Mouse (Mus musculus) megakaryocyte, adult 5-6 weeks (primary cell): ENCODE measurements around the gene Vav1. TPM values are rescaled to one million over a fixed set of nuclear protein-coding genes. Genes with fewer than 3 reads are reported as not detected.

Experiments
- ATAC-seq: 2 replicates; pipeline ENCODE4 v1.8.0; 2016; ENCODE audit warnings: mild to moderate bottlenecking, inconsistent platforms; ENCODE audit not compliant: poor library complexity, severe bottlenecking
- total RNA-seq, 2 experiments: library from RNA; stranded (forward) in 1 of 2; stranded (reverse) in 1 of 2; fragments of 153-499, 151-499 nt in 1 of 2; fragments of 221-1000, 200-1000 nt in 1 of 2; gene quantifications; 2 replicates each; pipeline versions ENCODE4 v1.2.3 to v1.2.4; 2015 to 2017

Vav1 gene
- total RNA-seq, 2 experiments from 2014 or later = 84.7 to 321 TPM

DNA sequence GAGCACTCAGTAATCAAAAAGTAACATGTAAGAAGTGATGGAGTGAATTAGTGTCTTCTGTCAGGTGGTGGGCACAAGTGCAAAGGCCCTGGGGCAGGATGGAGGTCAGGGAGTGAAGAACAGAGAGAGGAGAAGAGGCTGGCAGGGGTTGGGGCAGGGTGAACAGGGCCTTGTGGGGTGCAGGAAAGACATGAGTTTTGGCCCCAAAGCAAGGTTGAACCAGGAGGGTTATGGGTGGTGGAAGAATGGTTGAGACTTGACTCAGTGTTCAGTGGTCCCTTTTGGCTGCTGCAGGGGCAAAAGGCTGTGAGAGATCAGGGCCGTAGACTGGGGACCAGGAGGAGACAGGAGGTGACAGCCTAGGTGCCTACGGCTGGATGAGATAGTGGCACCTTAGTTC is 363 bp upstream of the Vav1 start:
- ATAC-seq = no peak

DNA sequence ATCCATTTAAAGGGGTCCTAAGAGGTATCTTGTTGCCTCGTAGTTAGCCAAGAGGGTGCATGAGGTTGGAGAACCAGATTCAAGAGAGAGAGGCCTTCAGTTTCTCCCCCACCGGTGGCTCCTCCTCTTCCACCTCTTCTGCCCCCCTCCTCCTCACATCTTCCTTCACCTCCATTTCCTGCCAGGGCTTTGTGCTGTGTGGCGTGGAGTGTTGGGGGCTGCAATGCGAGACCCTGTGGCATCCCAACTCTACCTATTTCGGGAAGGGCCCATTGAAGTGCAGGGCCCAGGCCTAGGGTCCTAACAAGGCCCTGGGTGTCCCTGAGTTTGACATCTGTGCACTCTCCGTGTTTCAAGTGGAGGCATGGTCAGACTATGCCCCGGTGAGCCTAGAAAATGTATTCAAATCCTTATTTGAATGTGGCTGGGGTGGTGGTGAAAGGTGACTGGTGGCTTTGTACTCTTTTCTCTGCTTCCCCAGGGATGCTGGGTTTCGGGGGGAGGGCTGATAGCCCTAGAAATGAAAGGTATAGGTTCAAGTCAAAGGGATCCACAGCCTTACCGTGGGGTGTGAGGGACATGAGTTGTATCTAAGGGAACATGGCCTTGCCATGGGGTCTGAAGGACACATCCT is 808 bp downstream of the Vav1 start:
- no peak for ATAC-seq

DNA sequence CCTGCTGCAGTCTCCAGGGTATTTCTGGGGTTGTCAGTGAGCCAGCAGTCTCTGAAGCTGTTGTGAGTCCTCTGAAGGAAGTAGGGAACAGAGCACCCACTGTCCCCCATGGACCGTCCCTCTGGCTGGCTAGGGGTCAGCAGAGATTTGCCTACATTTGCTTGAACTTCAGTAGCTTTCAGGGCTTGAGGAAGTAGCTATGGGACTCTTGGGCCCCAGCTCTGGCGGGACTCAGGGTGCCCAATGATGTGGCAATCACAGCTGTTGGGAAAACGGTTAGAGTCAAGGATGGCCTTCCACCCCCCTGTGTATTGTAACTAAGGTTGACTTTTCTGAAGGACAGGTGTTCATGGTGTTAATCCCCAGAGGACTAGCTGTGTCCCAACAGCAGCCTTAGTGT is 1.5 kb downstream of the Vav1 start:
- ATAC-seq = 0 out of 2 replicates have a peak, but pooled peaks have one; percentile 10

DNA sequence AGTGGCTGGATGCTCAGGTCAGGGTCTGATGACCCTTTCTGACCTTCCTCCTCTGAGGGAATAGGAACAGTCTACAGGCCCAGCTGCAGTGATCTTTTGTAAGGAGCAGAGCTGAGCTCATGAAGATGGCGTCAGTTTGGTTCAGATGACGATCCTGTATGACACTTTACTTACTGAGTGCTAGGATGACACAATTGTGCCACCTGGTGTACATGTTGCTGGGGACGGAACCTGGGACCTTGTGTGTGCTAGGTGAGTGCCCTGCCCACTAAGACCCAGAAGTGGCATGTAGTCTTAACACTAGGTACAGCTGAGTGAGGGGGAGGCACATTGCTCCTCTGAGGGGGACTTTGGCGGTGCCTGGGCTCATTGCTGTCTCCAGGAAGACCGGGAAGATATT is 5.0 kb downstream of the Vav1 start:
- no peak for ATAC-seq

DNA sequence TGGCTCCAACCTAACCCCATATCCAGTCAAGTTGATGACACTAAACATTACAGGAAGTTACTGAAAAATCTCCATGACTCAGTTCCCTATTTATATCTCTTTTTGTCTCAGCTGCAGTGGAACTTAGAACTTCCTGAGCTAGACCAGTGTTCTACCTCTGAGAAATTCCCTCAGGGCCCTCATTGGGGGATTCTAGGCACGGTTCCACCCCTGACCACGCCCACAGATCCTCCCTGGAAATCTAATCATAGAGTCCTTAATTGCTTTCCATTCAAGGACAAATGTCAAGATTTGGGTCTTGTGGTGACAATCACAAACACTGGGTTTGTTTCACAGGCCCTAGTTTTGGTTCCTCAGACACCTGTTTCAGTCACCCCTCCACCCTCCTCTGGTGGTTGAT is 6.2 kb downstream of the Vav1 start:
- peak; percentile 76 for ATAC-seq

DNA sequence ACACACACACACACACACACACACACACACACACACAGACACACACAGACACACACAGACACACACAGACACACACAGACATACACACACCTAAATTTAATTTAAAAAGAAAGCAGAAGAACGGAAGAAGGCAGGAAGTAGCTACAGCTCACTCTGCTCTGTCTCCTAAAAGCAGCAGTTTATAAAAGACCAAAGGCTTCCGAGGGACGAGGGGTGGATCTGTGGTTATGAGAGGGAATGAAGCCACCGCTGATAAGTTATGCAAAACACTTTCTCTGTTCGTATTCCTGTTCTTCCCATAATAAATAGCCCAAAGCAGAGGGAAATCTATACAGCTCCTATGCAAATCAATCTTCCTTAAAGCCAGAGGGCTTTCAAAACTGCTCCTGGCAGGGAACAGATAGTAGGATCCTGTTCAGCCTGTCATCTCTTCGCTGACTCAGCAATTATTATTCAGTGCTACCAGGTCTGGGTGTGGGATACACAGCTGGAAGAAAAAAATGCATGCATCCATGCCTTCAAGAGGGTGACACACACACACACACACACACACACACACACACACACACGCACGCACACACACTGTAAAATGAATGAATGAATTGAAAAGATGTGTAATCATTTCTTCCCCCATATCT is 7.9 kb downstream of the Vav1 start:
- no peak for ATAC-seq

DNA sequence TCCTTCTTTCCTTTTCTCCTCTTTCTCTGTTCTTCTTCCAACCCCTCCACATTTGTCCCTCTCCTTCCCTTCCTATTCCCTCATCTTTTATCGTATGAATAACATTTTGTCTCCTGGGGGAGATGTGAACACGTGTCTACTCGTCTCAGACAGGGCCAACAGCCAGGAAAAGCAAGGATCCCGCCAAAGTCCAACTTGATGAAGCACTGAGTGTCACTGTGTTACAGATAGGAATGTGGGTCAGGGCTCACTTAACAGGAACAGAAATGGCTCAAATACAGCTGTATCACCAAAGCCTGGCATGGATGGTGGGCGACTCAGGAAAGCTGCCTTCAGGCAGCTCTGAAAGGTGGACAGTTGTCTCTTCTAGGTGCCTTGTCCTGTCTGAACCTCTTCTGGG is 10.4 kb downstream of the Vav1 start:
- ATAC-seq = no peak

DNA sequence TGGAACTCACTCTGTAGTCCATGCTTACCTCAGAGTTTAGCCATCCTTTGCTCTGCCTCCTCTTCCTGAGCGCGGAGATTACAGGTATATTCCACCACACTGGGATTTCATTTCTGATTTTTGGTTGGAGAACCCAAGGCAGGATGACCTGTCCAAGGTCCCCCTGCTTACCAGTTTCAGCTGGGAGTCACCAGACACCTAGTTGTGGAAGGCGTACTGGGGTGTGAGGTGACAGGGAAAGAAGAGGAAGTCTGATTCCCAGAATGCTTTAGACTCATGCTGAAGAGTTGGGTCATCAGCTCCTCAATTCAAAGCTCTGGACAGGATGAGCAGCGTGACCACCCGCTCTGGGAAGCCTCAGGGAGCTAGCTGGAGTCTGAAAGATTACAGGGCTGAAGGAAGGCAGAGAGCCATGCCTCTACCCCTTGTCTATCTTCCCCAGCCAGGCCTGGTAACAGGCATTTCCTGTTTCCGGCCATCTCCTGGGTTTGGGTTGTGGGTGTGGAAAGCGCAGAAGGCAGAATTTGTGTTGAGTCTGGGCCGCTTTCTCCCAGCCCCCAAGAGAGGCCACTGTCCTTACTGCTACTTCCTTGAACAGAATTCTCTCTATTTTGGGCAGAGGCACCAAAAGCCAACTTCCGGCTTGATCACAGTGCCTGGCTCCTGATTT is 11.2 kb downstream of the Vav1 start:
- peak; percentile 61 for ATAC-seq

DNA sequence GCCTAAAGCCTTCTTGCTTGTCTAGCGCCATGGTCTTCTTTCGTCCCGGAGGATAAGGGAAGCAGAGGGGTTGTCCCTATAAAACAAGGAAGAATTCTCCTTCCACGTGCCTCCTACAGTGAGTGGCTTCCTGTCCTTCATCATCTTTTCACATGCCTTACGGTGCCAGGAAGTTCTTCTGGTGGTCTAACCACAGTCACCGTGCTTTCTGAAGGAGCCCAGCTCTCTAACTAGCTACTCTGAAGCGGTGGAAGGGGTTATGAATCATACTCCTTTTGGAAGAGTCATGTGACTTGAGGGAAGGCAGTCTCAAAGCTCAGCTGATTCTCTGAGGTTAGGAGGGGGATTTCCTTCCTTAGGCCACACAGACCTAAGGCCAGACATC is 11.8 kb downstream of the Vav1 start:
- peak; percentile 49 for ATAC-seq

DNA sequence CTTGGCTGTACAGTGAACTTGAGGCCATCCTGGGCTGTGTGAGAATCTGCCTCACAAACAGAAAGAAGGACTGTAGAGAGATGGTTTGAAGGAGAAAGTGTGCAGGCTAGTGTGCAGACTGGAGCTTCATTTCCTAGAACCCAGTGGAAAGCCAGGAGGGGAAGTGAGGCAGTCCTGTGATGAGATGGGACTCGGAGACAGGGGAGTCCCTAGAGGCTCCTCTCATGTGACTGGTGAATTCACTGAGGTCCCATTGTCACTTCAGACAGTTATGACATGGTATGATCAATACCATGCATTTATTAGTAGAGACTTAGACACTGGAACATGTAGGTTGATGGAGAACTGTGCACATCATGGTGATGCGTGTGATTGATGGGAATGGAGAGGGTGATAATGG is 13.4 kb downstream of the Vav1 start:
- no peak for ATAC-seq

DNA sequence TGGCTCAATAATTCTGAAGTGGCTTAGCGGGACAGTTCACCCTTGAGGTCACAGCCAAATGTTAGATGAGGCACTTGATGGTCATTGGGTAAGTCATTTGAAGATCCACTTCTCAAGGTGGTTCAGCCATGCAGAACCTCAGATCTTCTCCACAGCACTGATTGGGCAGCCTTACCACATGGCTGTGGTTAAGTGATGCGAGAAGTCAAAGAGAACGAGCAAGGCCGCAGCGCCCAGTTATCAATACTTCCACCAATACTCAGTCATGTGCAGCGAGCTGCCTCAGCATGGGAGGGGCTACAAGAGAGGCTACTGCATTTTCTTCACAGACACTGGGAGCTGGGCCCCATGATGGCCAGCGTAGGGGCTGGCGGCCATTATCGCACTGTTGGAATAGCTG is 14.1 kb downstream of the Vav1 start:
- ATAC-seq = no peak

DNA sequence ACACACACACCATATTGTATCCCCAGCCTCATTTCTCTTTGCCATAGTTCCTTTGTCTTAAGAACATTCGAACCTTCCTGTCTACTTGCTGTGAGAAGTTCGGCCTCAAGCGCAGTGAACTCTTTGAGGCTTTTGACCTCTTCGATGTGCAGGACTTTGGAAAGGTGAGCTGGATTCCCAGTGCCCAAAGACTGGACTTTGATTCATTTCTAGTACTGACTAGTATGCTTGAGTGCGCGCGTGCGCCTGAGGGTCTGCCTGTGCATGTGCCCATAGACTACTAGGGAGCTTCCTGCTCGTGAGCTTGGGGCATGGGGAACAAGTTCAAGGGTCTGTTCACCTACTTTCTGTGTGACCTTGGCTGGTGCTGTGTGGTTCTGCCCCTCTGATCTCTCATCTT is 17.0 kb downstream of the Vav1 start:
- ATAC-seq = no peak

DNA sequence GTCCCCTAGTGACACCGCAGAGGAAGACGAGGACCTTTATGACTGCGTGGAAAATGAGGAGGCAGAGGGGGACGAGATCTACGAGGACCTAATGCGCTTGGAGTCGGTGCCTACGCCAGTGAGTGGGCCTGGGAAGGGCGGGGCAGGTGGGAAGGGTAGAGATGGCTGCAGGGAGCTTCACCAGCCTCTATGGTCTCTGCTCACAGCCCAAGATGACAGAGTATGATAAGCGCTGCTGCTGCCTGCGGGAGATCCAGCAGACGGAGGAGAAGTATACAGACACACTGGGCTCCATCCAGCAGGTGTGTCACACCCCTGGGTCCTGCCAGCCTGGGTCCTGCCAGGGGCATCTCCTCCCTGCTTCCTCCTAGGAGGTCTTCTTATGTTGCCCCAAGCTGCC is 18.1 kb downstream of the Vav1 start:
- ATAC-seq = no peak

DNA sequence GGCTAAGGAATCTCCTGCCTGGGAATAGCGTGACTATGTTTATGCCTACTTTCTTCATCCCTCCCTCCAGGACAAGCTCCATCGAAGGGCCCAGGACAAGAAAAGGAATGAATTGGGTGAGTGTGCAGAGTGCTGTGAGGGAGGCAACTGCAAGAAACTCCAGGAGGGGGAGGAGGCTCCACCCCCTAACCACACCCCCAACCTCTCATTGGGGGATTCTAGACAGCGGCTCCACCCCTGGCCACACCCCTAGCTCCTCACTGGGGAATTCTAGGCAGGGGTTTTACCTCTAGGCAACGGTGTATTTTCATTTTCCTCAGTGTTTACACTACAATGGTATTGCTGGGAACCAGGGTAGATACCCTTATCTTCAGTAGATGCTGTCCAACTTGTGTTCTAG is 26.7 kb downstream of the Vav1 start:
- ATAC-seq = peak; percentile 40; the same call in 1 of the 2 replicates

DNA sequence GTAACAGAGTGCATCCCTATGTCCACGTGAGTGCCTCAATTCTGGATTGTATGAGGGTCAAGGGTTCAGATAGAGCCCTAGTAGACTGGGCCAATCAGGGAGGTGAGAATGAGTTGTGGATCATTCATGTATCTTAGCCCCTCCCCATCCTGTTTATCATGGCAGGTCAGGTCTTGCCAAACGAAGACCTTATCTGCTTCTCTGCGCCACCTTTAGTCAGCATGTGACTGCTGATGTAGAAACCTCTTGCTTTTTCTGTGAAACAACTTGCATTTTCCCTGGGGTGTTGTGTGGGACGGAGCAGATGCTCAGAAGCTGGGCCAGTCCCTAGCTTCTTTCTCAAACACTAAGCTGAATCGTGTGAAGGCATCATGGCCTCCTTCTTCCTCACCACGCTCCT is 28.2 kb downstream of the Vav1 start:
- no peak for ATAC-seq

DNA sequence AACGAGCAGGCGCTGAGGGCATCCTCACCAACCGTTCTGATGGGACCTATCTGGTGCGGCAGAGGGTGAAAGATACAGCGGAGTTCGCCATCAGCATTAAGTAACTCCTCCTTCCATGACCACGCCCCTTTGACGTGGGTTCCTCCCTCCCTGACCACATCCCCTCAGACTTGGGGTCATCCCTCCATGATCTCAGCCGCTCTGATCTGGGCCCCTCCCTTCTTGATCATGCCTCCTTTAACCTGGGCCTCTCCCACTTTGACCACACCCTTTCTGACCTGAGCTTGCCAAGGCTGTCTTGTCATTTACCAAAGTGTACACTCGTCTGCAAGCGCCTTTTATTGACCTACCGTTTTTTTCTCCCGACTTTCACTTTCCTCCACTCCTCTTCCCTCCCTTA is 32.9 kb downstream of the Vav1 start:
- peak; percentile 47; the same call in 1 of the 2 replicates for ATAC-seq

DNA sequence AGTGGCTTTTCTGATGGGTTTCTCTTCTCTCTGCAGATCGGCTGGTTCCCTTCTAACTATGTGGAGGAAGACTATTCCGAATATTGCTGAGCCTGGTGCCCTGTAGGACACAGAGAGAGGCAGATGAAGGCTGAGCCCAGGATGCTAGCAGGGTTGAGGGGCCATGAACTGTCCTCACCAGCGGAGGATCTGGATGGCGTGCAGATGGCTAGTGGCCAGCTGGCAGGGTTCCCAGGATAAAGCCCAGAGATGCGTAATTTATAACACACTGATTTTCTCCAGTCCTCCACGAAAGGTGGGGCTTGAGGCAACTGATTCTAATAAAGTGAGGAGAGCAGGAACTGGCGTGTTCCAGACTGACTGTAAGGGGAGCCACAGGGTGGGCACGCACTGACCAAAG is 48.7 kb downstream of the Vav1 start:
- ATAC-seq = no peak

DNA sequence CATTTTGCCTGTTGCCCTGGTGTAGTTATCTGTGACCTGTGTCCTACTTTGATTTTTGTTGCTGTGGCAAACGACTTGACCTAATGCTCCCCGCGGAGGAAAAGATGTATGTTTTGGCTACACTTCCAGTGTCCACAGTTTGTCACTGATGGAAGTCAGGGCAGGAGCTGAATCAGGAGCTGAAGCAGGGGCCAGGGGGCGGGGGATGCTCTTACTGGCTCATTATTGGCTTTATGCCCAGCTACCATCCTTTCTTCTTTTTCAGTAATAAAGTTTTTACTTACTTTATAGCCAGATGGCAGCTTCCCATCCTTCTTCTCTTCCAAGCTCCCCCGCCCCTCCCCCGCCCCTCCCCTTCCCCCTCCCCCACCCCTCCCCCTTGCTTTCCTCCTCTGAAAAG is 50.0 kb downstream of the Vav1 start:
- ATAC-seq = no peak

DNA sequence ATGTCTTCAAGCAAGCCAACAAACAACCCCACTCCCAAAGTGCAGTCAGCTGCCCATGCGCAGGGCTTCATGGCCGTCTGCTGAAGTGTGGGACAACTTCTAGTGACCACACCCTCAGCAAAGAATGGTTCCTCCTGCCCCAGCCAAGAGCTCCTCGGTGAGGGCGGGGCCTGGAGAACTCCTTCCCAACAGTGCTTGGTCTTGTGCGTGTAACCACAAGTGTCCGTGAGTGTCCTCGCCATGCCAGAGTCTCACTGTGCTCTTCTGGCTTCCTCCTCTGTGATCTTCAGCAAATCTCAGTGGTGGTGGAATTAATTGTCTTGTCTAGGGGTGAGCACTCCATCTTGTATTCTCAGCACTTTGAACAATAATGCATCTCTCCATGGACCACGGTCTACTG is 52.1 kb downstream of the Vav1 start:
- peak; percentile 55 for ATAC-seq

DNA sequence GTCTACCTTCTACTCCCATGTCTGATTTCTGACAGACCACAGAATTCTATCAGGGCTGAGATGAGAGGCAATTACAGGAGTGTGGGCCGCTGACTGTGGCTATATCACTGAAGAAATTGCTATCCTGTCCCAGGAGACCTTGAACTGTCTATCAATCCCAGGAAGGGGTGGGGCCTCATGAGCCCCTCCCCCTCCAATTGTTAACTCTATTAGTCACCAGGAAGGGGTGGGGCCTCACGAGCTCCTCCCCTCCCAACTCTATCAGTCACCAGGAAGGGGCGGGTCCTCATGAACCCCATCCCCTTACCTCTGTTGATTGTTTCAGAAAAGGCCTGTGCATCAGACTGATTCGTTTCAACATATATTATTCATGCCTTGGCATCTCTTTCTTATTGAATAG is 53.3 kb downstream of the Vav1 start:
- no peak for ATAC-seq

DNA sequence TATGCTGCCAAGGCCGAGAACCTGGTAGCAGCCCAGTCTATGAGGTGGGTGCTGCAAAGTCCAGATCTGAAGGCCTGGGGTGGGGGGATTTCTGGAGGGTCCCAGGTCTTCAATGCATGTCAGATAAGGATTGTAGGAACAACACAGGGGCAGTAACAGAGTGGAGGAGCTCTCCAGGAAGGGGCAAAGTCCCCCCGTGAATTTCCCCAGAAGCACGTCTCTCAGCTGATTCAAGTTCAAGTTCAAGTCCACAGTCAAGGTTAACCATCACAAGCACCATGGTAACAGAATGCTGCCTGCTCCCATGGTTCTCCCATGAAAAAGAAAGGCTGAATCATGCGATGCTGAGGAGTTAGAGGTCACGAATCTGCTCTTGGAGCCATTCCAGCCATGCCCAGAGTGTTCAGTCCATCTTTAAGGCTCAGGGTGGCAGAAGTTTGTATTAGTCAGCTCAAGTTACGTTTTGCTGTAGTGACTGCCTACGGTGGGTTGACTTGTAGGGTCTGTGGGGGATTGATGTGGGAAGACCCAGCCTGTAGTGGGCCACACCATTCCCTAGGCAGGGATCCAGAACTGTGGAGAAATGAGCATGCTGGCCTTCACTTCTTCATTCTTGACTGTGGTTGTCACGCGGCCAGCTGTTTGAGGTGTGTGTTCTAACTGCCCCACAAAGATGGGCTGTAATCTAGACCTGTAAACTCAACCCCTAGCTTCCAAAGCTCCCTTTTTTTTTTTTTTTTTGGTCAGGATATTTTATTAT is 55.3 kb downstream of the Vav1 start:
- ATAC-seq = no peak

DNA sequence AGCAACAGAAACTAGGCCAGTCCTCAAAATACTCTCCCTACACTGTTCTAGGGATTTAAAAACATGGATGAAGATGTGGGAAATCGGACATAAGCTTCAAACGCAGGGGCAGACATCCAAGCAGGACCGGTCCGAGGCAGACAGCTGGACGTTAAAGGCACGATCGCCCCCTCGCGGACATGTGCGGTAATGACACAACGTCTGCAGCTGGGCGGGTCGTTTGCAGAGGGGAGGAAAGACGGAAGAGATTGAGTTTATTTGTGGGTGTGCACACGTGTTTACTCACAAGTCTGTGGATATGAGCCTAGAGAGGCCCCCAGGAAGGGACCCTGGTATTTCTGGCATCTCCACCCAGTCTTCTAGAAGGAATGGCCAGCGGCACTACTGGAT is 55.9 kb downstream of the Vav1 start:
- peak; percentile 72 for ATAC-seq
